Mouse (Mus musculus) hindbrain, embryonic 11.5 days (tissue): ENCODE results near the gene Hist1h1e. TPM values are rescaled to one million over a fixed set of nuclear protein-coding genes. Genes with fewer than 3 reads are reported as not detected.

Experiments used
- ATAC-seq: fragments of 200-750 bp; cut with Nextera tagmentation; 2 replicates; pipeline ENCODE4 v1.8.0; 2017; ENCODE audit warnings: mild to moderate bottlenecking, moderate TSS enrichment, moderate library complexity; ENCODE audit not compliant: low FRiP score
- DNase-seq: peaks from one replicate; pipeline ENCODE4 v3.0.0-alpha.2; 2015; ENCODE audit warnings: low spot score
- H3K27ac ChIP-seq: fragments of 300-500 bp; sonication (generic); 2 replicates; pipeline ENCODE4 v1.5.1; 2014; ENCODE audit warnings: mild to moderate bottlenecking, low read depth, low read length
- H3K27me3 ChIP-seq: fragments of 300-500 bp; sonication (generic); 2 replicates; pipeline ENCODE4 v1.6.1; 2014; ENCODE audit warnings: mild to moderate bottlenecking, low read length, moderate library complexity, mixed read lengths; ENCODE audit not compliant: control insufficient read depth, insufficient read depth
- H3K36me3 ChIP-seq: fragments of 300-500 bp; sonication (generic); 2 replicates; pipeline ENCODE4 v1.6.1; 2014; ENCODE audit warnings: mild to moderate bottlenecking, low read length, moderate library complexity, mixed read lengths; ENCODE audit not compliant: control insufficient read depth, insufficient read depth
- H3K4me1 ChIP-seq: fragments of 300-500 bp; sonication (generic); replicated peaks from 2 replicates; pipeline ENCODE4 v1.6.1; 2014; ENCODE audit warnings: low read length, mixed read lengths; ENCODE audit not compliant: control insufficient read depth, insufficient read depth
- H3K4me2 ChIP-seq: fragments of 300-500 bp; sonication (generic); replicated peaks from 2 replicates; pipeline ENCODE4 v1.6.1; 2014; ENCODE audit warnings: mild to moderate bottlenecking, low read depth, low read length
- H3K4me3 ChIP-seq: fragments of 300-500 bp; sonication (generic); 2 replicates; pipeline ENCODE4 v1.5.1; 2014; ENCODE audit warnings: low read depth, low read length
- H3K9ac ChIP-seq: fragments of 300-500 bp; sonication (generic); 2 replicates; pipeline ENCODE4 v1.6.1; 2014; ENCODE audit warnings: low read depth, low read length
- H3K9me3 ChIP-seq: fragments of 300-500 bp; sonication (generic); 2 replicates; pipeline ENCODE4 v1.6.1; 2016; ENCODE audit warnings: low read length; ENCODE audit not compliant: control insufficient read depth
- WGBS: fragments of 180-500 bp; shearing (Covaris S2); extraction: QIAGEN DNeasy Blood & Tissue Kit; methylation state at CpG from one replicate; pipeline ENCODE4 v1.1.7; 2014; 5-methylcytosine and 5-hydroxymethylcytosine counted together
- polyA plus RNA-seq: library from polyadenylated mRNA; unstranded; fragments of >200 nt; fragmentation: Nextera tagmentation; extraction: Ambion mirVana; gene quantifications from 2 replicates; pipeline ENCODE4 v1.2.1, GENCODE M21; 2014

The Hist1h1e gene
- polyA plus RNA-seq, 1 experiment from 2014 or later: 23.7 TPM

GRCm38 (mm10) chr13:23585029-23585441, 37.3 kb downstream of the Hist1h1e start:
- peaks cover 3% of the 10 kb centered on the region; the same call in 1 of the 2 replicates for H3K4me1 ChIP-seq
- WGBS: under 1% methylated on average over 21 of the region's 21 CpGs
- DNase-seq: peak; percentile 80
- H3K27ac ChIP-seq: peak overlapping the region; percentile 96
- 0 out of 2 replicates have a peak, but pooled peaks have one; percentile 7 for ATAC-seq
- H3K9ac ChIP-seq: peak overlapping the region; percentile 84
- no peaks in the 10 kb centered on the region for H3K27me3 ChIP-seq
- no peaks in the 10 kb centered on the region for H3K36me3 ChIP-seq
- H3K9me3 ChIP-seq: no peaks in the 10 kb centered on the region
- H3K4me2 ChIP-seq: peak overlapping the region; percentile 70
- peak overlapping the region; percentile 42 for H3K4me3 ChIP-seq

- Histone ChIP-seq H3K27ac (peak overlapping the region; percentile 96), H3K9ac (peak overlapping the region; percentile 84), H3K4me2 (peak overlapping the region; percentile 70), H3K4me1 (peaks cover 3% of the 10 kb centered on the region; the same call in 1 of the 2 replicates), H3K36me3 (no peaks in the 10 kb centered on the region), H3K9me3 (no peaks in the 10 kb centered on the region), H3K27me3 (no peaks in the 10 kb centered on the region), H3K4me3 (peak overlapping the region; percentile 42; the same call in 1 of the 2 replicates)
- no peak for DNase-seq
- ATAC-seq: no peak
Observed at GRCm38 (mm10) chr13:23584331-23584730, 38.0 kb downstream of the Hist1h1e start.

- H3K36me3 ChIP-seq: no peaks in the 10 kb centered on the region
- H3K27me3 ChIP-seq: no peaks in the 10 kb centered on the region
- DNase-seq (no peak), ATAC-seq (no peak)
- H3K4me3 ChIP-seq: no peak overlapping the region
- no peak overlapping the region for H3K9ac ChIP-seq
- peak overlapping the region; percentile 75 for H3K27ac ChIP-seq
- H3K4me1 ChIP-seq: peaks cover 3% of the 10 kb centered on the region; the same call in 1 of the 2 replicates
- H3K4me2 ChIP-seq: no peak overlapping the region
- no peaks in the 10 kb centered on the region for H3K9me3 ChIP-seq
Observed at GRCm38 (mm10) chr13:23583387-23584068, 38.8 kb downstream of the Hist1h1e start.

GRCm38 (mm10) chr13:23582219-23583056, 39.9 kb downstream of the Hist1h1e start:
- no peaks in the 10 kb centered on the region for H3K27me3 ChIP-seq
- no peak for ATAC-seq
- H3K9me3 ChIP-seq: no peaks in the 10 kb centered on the region
- H3K36me3 ChIP-seq: no peaks in the 10 kb centered on the region
- H3K9ac ChIP-seq: peak overlapping the region; percentile 63
- DNase-seq: peak; percentile 49
- peak overlapping the region; percentile 83 for H3K4me2 ChIP-seq
- H3K27ac ChIP-seq: peak overlapping the region; percentile 88
- 5% methylated on average over 6 of the region's 6 CpGs for WGBS
- peaks cover 3% of the 10 kb centered on the region; the same call in 1 of the 2 replicates for H3K4me1 ChIP-seq
- H3K4me3 ChIP-seq: peak overlapping the region; percentile 44

- peak within 1 kb of the TSS; percentile 63 for H3K9ac ChIP-seq
- peak within 1 kb of the TSS; percentile 83 for H3K4me2 ChIP-seq
- H3K9me3 ChIP-seq: no peaks in the 10 kb centered on the region
- DNase-seq: peak; percentile 99
- peak within 1 kb of the TSS; percentile 88 for H3K27ac ChIP-seq
- peak within 1 kb of the TSS; percentile 44 for H3K4me3 ChIP-seq
- peaks cover 3% of the 10 kb centered on the region; the same call in 1 of the 2 replicates for H3K4me1 ChIP-seq
- H3K27me3 ChIP-seq: no peaks in the 10 kb centered on the region
- peak; percentile 90 for ATAC-seq
- no peaks in the 10 kb centered on the region for H3K36me3 ChIP-seq
- under 1% methylated on average over 43 of the region's 43 CpGs for WGBS
Observed at GRCm38 (mm10) chr13:23581408-23582218, 40.7 kb downstream of the Hist1h1e start, which contains the start of gene Hist1h4d. Hist1h4d (plus strand) TSS chr13:23581598.

GRCm38 (mm10) chr13:23577835-23578234, 44.5 kb downstream of the Hist1h1e start:
- H3K4me2 ChIP-seq: no peak overlapping the region
- no peak overlapping the region for H3K4me3 ChIP-seq
- ATAC-seq: no peak
- H3K36me3 ChIP-seq: no peaks in the 10 kb centered on the region
- 87% methylated on average over 1 of the region's 1 CpGs for WGBS
- peaks cover 2% of the 10 kb centered on the region; the same call in 1 of the 2 replicates for H3K4me1 ChIP-seq
- no peak for DNase-seq
- H3K27me3 ChIP-seq: no peaks in the 10 kb centered on the region
- 0 out of 2 replicates have a peak overlapping the region, but pooled peaks have one; percentile 24 for H3K27ac ChIP-seq
- H3K9ac ChIP-seq: no peak overlapping the region
- no peaks in the 10 kb centered on the region for H3K9me3 ChIP-seq

GRCm38 (mm10) chr13:23576906-23577639, 45.3 kb downstream of the Hist1h1e start:
- DNase-seq: peak; percentile 37

More at GRCm38 (mm10) chr13:23576906-23577639, 45.3 kb downstream of the Hist1h1e start:
- 47% methylated on average over 6 of the region's 6 CpGs for WGBS
- Histone ChIP-seq H3K27ac (peak overlapping the region; percentile 77), H3K4me3 (peak overlapping the region; percentile 41), H3K4me2 (peak overlapping the region; percentile 66), H3K9me3 (no peaks in the 10 kb centered on the region), H3K27me3 (no peaks in the 10 kb centered on the region), H3K9ac (peak overlapping the region; percentile 65), H3K36me3 (no peaks in the 10 kb centered on the region), H3K4me1 (peaks cover 2% of the 10 kb centered on the region; the same call in 1 of the 2 replicates)
- ATAC-seq: no peak
